Mouse (Mus musculus) MEL-GATA-1-ER (cell line): Measurements from ENCODE around the gene Pld1.
"Not testable (repeated sequence)": the region's sequence is repeated elsewhere in the genome, so short reads cannot be mapped to it uniquely, and the experiment has no call there.

ENCODE experiments used
- DNase-seq: peaks from one replicate; pipeline ENCODE4 v3.0.0-alpha.2; 2012; ENCODE audit warnings: low read depth; ENCODE audit errors: extremely low read depth

The Pld1 gene

DNA sequence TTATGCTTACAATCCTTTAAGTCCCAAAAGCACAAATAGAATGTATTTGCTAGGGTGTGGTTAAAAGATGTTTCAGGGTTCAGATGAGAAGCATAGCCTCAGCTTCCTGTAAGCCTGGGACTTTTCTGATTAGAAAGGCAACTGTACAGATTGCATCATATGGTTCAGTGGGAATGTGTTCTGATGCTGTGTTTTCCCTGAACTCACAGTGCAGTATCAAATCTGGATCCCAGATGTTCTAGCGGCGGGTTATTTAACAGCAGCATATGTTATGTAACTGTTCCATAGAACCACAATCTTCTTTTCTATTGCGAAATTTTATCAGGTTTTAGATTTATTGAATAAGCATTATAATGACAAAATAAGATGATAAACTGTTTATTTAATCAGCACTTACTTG, 3.1 kb downstream of the Pld1 start:
- no peak for DNase-seq

DNA sequence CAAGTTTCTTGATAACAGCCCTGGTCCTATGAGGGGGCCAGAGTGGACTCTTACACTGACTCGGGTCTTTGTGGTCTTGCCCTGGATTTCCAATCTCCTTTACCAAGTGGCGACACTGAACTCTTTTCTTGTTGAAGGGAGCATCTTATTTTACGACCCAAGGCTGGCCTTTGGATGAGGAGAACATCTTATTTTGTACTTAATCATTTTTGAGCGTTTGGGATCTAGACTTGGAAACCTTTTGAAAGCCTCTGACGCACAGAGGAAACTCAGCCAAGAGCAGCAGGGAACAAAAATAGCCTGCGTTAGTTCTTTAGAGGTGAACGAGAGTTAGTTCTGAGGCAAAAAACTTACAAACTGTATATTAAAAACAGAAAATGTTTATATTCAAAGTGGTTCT, 4.5 kb downstream of the Pld1 start:
- no peak for DNase-seq

DNA sequence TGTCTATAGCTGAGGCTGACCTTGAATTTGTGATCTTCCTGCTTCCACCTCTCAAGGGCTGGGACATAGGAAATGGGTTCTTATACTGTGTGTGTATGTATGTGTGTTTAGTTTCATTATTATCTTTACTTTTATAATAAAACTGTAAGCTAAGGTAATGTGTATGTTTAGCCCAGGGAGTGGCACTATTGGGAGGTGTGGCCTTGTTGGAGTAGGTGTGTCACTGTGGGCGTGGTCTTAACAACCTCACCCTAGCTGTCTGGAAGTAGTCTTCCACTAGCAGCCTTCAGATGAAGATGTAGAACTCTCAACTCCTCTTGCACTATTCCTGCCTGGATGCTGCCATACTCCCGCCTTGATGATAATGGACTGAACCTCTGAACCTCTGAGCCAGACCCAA, 6.9 kb downstream of the Pld1 start:
- DNase-seq: not testable (repeated sequence)

GRCm38 (mm10) chr3:27949175-27949872, 10.8 kb downstream of the Pld1 start:
- no peak for DNase-seq

DNA sequence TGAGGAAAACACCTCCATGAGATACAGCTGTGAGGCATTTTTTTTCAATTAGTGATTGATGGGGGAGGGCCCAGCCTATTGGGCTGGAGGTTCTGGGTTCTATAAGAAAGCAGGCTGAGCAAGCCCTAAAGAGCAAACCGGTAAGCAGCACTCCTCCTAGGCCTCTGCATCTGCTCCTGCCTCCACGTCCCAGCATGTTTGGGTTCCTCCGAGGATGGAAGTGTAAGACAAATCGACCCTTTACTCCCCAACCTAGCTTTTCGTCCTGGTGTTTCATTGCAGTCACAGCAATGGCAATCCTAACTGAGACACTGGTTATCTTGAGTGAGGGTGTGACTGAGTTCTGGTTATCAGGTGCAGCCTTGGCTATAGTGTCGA, 11.4 kb downstream of the Pld1 start:
- DNase-seq: no peak

GRCm38 (mm10) chr3:27950726-27951125, 12.2 kb downstream of the Pld1 start:
- no peak for DNase-seq

DNA sequence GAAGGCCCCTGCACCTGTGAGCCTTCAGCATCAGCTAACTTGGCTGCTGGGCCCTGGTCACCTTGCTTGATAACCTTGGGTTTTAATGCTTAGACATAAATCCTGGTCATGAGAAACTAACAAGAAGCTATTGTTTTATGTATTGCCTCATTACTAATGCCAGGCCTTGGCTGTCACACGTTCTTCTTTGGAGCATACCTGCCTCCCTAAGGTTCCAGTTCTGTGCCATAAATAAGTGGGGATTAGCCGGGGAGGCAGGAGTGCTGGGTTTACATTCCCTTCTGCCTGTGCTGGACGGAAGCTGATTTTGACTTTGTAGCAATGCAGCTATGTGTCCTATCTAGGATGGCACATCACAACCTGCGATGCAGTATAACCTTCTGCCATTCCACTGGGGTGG, 13.2 kb downstream of the Pld1 start:
- DNase-seq: no peak

DNA sequence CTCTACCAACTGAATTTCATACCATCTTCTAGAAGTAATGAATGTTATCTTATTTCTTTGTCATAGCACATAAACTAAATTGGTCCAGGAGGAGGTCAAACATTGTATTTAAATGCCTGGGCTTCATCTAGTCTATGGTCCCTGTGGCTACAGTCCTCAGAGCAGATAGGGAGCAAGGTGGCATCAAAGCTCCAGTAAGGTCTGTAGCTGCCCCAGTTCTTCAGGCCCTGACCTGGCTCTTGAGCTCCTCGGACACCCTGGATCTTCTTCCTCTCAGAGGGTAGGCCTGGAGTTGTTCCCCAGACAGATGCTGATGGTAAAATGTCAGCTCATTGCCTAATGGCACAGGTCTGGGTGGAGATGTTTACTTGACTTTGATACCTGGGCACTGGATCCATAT, 17.5 kb downstream of the Pld1 start:
- DNase-seq: no peak

DNA sequence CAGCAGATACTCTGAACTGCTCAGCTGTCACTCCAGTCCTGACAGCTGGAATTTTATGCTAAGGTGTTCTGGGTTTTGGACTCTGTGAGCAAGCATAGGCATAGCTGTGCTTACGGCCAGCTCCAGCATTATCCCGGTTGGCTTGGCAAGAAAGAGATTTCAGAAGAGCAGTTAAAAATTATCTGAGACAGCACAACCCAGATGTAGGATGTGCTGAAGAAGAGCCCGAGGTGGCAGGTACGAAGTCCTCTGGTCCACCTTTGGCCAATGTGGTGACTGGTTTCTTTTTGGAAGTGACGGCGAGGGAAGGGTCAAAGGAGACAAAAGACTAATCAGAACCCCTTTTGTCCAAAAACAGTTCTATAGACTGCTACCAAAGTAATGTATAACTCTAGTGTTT, 20.7 kb downstream of the Pld1 start:
- DNase-seq: no peak

DNA sequence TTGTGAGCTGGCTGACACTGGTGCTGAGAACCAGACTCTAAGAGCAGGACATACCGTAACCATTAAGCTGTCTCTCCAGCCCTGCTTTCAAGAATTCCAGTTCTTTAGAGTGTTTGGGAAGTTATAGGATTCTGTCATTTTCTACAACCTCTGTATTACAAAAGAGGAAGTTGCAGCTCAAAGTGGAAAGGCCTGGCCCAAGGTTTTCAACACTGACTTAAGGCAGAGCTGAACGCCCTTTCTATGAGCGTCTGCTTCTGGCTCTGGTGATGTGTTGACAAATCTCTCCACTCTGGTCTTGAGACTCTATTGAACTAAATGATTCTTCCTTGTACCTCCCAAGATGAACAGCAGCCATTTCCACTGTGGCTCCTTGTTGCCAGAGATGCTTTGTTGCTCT, 22.7 kb downstream of the Pld1 start:
- no peak for DNase-seq

DNA sequence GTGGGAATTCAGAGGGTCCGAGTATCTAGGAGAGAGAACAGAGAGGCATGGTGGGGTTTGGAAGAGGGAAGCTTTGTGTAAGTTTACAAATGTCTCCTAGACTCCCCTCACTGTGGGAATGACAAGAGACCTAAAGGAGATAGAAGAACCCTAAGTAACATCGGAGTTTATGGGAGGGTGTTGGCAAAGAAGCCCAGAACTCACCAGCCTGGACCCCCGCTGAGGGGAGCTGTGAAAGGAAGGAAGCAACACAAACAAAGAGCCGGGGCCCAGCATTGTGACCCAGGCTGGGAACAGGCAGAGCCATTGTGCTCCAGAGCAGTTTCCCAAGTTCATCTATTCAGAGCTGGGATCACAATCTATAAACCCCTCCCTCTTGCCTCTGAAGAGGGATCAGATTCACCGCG, 25.3 kb downstream of the Pld1 start:
- DNase-seq: no peak

DNA sequence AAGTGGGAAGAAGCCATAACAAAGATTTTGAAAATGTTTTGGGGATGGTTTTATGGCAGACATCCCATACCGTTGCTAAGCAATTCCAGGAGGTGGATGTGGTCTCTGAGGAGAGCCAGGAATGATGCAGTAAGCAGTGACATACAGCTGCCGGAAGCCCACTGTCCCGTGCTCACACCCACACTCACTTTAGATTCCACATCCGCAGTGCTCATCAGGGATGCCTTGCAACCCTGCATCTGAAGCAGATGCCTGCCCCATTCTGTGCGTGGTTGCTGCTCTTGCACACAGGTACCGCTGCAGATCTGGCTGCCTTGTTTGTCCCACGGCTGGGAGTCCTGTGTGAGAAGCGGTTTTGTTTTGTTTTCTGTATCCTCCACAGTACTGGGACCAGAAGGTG, 30.2 kb downstream of the Pld1 start:
- no peak for DNase-seq

DNA sequence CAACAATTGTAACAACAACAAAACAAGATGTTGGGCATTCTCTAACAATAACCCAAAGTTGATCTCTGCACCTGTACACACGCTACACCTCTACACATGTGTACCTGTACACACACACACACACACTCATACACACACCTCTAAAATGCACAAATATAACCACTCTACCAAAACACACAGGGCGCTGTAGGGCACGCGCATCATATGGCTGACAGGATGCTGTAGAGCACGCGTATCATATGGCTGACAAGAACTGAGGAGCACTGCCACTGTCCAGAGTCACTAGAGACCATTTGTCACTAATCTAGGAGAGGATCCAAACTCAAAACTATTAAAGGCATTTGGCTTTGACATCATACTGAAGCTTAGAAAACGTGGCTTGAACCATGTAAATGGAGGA, 35.4 kb downstream of the Pld1 start:
- no peak for DNase-seq

DNA sequence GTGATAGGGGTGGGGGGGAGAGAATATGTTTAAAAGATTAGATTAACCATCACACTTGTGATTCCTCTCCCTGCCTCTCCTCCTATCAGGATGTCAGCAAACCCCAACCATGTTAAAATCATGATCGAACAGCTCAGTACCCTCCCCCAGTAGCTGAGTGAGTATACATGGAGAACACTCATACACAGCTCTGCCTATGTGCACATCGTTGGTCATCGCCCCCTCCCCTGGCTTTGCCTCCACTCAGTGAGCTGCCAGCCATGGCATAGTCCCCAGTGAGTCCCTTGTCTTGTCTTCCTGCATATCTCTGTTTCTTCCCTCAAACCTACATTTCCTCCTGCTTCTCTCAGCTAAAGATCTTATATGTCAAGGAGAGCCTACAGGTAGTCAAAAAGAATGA, 36.5 kb downstream of the Pld1 start:
- no peak for DNase-seq

DNA sequence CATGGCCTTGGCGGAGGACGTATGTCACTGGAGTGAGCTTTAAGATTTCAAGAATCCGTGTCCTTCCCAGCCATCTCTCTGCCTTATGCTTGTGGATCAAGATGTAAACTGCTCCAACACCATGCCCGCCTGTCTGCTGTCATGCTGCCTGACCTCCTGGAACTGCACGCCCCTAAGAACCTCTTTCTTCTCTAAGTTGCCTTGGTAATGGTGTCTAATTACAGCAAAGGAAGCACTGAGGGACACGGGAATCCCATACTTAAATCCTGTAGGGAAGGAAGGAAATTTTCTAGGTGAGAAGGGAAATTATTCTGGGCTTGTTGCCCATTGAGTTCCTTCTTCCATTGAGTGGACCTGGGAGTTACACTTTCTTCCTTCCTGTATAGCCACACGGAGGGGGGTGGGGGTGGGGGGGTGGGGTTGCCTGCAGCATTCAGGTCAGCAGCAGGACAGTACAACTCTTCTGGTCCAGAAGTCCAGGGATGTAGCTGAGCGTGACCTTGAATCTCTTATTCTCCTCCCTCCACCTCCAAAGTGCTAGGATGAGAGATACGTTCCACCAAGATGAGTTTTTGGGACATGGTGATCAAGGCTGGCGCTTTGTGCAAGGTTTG, 38.5 kb downstream of the Pld1 start:
- DNase-seq: no peak

DNA sequence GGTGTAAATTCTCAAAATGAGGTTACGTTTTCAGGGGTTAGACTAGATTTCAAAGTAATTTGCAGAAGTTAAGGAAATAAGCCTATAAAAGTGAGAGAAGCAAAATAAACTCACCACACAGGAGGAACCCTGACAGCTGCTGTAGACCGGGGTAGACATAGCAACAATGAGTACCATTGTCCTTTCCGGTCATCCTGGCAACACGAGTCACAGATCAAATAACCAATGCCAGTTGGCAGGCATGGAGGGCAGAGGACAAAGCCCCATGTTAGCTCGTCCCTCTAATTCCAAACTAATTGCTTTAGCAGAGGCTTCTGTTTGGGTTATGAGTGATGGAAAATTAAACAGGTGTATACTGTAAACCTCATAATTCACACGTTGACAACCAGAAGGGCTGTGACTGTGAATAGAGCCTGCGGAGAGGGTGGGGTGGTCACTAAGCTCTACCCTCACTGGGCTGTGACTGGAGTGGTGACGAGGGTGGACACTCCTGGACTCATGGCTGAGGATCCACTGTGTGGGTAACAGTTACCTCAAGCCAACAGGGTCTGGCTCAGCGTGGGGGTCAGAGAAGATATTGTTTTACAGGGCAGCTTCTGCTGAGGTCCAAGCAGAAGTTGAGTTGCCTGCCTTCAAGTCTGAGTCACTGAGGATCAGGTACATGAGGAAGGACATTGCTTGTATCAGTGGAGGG, 39.7 kb downstream of the Pld1 start:
- DNase-seq: no peak

GRCm38 (mm10) chr3:27981591-27981990, 43.1 kb downstream of the Pld1 start:
- DNase-seq: no peak

GRCm38 (mm10) chr3:27982436-27983017, 44.0 kb downstream of the Pld1 start:
- no peak for DNase-seq

- no peak for DNase-seq
Observed at GRCm38 (mm10) chr3:27983274-27983673, 44.8 kb downstream of the Pld1 start.

GRCm38 (mm10) chr3:27983935-27984577, 45.6 kb downstream of the Pld1 start:
- DNase-seq: peak; percentile 32

GRCm38 (mm10) chr3:27984620-27985019, 46.1 kb downstream of the Pld1 start:
- DNase-seq: no peak

GRCm38 (mm10) chr3:27985344-27985743, 46.8 kb downstream of the Pld1 start:
- no peak for DNase-seq
